Mouse (Mus musculus): Measurements from ENCODE around the gene Glra3. TPM values are rescaled to one million over a fixed set of nuclear protein-coding genes. Genes with fewer than 3 reads are reported as not detected.

Gene Glra3
- polyA plus RNA-seq (2015; fragmentation: Nextera tagmentation; extraction: Ambion mirVana) = not detected in 2 replicates

DNA sequence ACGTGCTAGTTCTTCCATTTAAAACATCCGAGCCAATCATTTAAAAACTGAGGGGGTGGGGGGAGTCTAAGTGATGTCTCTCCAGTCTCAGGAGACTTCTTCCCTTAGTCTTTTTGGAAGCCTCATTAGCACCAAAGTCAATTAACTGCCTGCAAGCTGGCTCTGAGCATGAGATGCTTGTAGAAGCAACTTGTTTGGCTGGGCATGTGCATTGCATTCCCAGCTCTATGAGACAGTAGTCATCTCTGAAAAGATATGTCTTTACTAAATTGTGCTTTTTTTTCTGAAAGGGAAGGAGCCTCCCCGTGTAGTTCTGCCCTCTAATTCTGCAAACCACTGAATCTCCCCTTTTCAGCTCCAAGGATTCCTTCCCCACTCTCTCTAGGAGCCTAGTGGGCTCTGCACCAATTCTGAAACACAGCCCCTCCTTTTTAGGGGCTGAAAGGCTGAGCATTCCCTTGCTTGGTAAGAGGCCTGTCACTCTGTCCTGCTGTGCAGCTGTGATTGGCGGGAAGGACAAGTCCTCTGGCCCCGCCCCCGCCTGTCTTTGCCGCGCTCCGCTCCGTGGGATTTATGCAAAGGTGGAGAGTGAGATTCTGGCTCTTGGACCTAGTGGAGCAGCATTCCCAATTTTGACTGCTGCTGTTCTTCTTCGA is at the start of gene Glra3:
Gene Glra3 (plus strand): TSS at position 591 of the 656 bp plus-strand sequence.
- ATAC-seq = no peak
- Histone ChIP-seq H3K36me3 (ENCODE audit: control insufficient read depth, insufficient read depth, low read length) (no peaks in the 10 kb centered on the region), H3K4me2 (ENCODE audit: low read depth, low read length) (peak within 1 kb of the TSS; percentile 7; the same call in 1 of the 2 replicates), H3K4me1 (ENCODE audit: control insufficient read depth, insufficient read depth, low read length) (no peaks in the 10 kb centered on the region), H3K4me3 (ENCODE audit: low read length) (no peak within 1 kb of the TSS), H3K9me3 (ENCODE audit: control insufficient read depth, low read length) (no peaks in the 10 kb centered on the region), H3K27me3 (replicated peaks; ENCODE audit: control insufficient read depth, insufficient read depth, low read length) (no peaks in the 10 kb centered on the region), H3K9ac (ENCODE audit: low read depth, low read length) (no peak within 1 kb of the TSS), H3K27ac (ENCODE audit: low read length) (no peak within 1 kb of the TSS)
- WGBS = 14% methylated on average over 11 of the region's 11 CpGs

DNA sequence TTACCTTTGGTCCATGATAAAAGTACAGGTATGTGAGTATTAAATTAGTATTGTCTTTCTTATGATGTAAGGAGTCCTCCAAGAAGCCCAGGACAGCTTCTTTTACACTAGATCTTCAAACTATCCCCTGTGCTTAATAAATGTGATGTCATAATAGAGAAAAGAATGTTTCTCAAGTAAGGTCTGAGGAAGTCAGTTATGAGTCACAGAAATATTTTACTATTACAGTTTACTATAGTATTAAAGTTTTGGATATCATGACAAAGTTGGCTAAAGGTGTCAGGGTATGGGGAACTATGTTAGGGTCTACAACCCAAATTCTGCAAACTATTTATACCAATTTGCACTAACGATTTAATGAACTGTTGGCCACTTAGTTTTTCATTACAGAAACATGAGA is 33.4 kb upstream of the Glra3 start, which contains the start of gene Adam29:
Gene Adam29 (minus strand): TSS at position 101 of the 400 bp plus-strand sequence.
- ATAC-seq = no peak
- Histone ChIP-seq H3K4me3 (ENCODE audit: low read length) (no peak within 1 kb of the TSS), H3K9me3 (ENCODE audit: control insufficient read depth, low read length) (no peaks in the 10 kb centered on the region), H3K4me2 (ENCODE audit: low read depth, low read length) (no peak within 1 kb of the TSS), H3K27ac (ENCODE audit: low read length) (no peak within 1 kb of the TSS), H3K36me3 (ENCODE audit: control insufficient read depth, insufficient read depth, low read length) (no peaks in the 10 kb centered on the region), H3K4me1 (ENCODE audit: control insufficient read depth, insufficient read depth, low read length) (no peaks in the 10 kb centered on the region), H3K27me3 (replicated peaks; ENCODE audit: control insufficient read depth, insufficient read depth, low read length) (no peaks in the 10 kb centered on the region), H3K9ac (ENCODE audit: low read depth, low read length) (no peak within 1 kb of the TSS)
- WGBS = 84% methylated on average over 1 of the region's 1 CpGs

DNA sequence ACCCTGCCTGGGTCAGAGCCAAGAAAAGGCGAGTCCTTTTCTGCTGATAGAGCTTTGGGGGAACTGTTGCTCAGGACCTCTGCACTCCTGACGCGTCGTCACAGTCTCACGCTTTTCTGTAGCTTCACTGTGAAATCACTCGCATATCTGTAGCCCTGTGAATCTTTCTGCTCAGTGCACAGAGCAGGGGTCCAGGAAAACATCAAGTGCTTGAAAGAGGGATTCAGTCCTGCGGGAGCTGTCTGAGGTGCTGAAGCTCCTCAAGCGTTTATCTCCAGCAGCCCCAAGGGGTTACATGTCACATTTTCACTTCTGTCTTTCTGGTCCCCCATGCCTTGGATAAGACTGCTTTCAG is 243 bp downstream of the Glra3 start:
- no peaks in the 10 kb centered on the region for H3K9me3 ChIP-seq (ENCODE audit: control insufficient read depth, low read length)
- no peaks in the 10 kb centered on the region for H3K4me1 ChIP-seq (ENCODE audit: control insufficient read depth, insufficient read depth, low read length)
- no peak overlapping the region for H3K9ac ChIP-seq (ENCODE audit: low read depth, low read length)
- H3K36me3 ChIP-seq (ENCODE audit: control insufficient read depth, insufficient read depth, low read length) = no peaks in the 10 kb centered on the region
- no peak overlapping the region for H3K4me3 ChIP-seq (ENCODE audit: low read length)
- peak overlapping the region; percentile 7; the same call in 1 of the 2 replicates for H3K4me2 ChIP-seq (ENCODE audit: low read depth, low read length)
- 0 out of 2 replicates have a peak, but pooled peaks have one; percentile 42 for ATAC-seq
- H3K27ac ChIP-seq (ENCODE audit: low read length) = no peak overlapping the region
- WGBS = 1% methylated on average over 8 of the region's 8 CpGs
- H3K27me3 ChIP-seq (replicated peaks; ENCODE audit: control insufficient read depth, insufficient read depth, low read length) = no peaks in the 10 kb centered on the region

DNA sequence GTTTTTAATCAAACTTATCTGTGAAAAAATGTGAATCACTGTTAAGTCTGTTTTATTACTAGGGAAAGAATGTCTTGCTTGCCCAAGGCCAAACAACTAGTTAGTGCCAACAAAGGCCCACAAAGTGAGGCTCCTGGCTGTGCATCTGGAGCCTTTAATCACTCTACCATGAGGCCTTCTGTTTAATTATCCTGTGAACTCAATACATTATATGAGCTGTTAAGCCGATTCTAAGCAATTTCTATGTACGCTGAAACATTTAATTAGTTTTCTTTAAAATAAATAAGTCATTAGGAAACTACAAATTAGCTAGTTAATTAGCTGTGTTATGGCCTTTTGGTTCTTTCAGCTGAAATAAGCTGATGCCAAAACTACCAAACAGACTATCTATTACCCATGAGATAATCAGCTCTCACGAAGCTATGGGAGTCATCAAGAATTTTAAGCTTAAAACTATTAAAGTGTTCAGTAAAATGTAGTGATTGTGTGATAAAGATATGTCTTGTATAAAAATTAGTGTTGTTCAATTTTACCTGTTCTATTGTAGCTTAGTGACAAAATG is 24.6 kb downstream of the Glra3 start:
- Histone ChIP-seq H3K4me3 (ENCODE audit: low read length) (no peak overlapping the region), H3K9me3 (ENCODE audit: control insufficient read depth, low read length) (no peaks in the 10 kb centered on the region), H3K36me3 (ENCODE audit: control insufficient read depth, insufficient read depth, low read length) (no peaks in the 10 kb centered on the region), H3K4me2 (ENCODE audit: low read depth, low read length) (no peak overlapping the region), H3K27me3 (replicated peaks; ENCODE audit: control insufficient read depth, insufficient read depth, low read length) (no peaks in the 10 kb centered on the region), H3K27ac (ENCODE audit: low read length) (no peak overlapping the region), H3K9ac (ENCODE audit: low read depth, low read length) (no peak overlapping the region), H3K4me1 (ENCODE audit: control insufficient read depth, insufficient read depth, low read length) (no peaks in the 10 kb centered on the region)
- WGBS = 78% methylated on average over 3 of the region's 3 CpGs
- no peak for ATAC-seq

DNA sequence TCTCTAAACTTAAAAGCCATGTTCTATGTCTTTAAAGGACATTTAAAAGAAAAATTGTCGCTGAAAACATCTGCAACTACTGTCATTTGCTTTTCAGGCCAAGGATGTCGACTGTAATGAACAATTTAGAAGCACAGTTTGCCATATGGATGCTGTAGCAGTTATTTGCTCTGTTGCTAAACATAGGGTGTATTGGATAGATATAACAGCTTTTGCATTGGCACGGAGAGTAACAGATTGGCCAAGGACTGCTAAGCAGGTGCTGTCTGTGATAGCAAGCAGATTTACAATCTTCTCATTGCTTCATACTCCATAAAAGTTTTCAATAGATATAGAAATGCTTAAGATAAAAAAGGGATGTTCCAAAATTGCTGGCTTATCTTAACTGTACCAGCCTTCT is 57.6 kb downstream of the Glra3 start:
- 62% methylated on average over 3 of the region's 3 CpGs for WGBS
- ATAC-seq = no peak

DNA sequence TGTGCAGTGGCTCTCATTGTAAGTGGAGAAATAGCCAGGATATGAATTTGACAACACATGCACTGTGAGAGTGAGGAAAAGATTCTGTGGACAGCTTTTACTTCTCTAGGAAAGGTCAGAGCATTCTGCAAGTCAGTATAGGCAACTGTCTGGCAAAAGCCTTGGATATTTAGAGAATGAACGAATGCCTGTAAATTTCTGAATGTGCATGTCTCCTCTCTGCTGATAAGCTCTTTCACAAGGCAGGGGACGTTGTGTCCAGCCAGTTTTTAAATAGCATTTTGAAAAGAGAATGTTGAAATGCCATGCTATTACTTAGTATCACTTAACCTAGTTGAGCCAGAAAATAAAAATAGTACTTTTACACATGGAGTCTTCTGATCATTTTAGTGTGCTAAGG is 114.1 kb downstream of the Glra3 start:
- 65% methylated on average over 2 of the region's 2 CpGs for WGBS
- Histone ChIP-seq H3K4me3 (ENCODE audit: low read length) (no peak overlapping the region), H3K27me3 (replicated peaks; ENCODE audit: control insufficient read depth, insufficient read depth, low read length) (no peaks in the 10 kb centered on the region), H3K9ac (ENCODE audit: low read depth, low read length) (no peak overlapping the region), H3K9me3 (ENCODE audit: control insufficient read depth, low read length) (no peaks in the 10 kb centered on the region), H3K27ac (ENCODE audit: low read length) (no peak overlapping the region), H3K4me2 (ENCODE audit: low read depth, low read length) (no peak overlapping the region), H3K36me3 (ENCODE audit: control insufficient read depth, insufficient read depth, low read length) (no peaks in the 10 kb centered on the region), H3K4me1 (ENCODE audit: control insufficient read depth, insufficient read depth, low read length) (no peaks in the 10 kb centered on the region)
- no peak for ATAC-seq

More for the DNA sequence above, 57.6 kb downstream of the Glra3 start:
- Histone ChIP-seq H3K36me3 (ENCODE audit: control insufficient read depth, insufficient read depth, low read length) (no peaks in the 10 kb centered on the region), H3K4me3 (ENCODE audit: low read length) (no peak overlapping the region), H3K27ac (ENCODE audit: low read length) (no peak overlapping the region), H3K4me1 (ENCODE audit: control insufficient read depth, insufficient read depth, low read length) (no peaks in the 10 kb centered on the region), H3K4me2 (ENCODE audit: low read depth, low read length) (no peak overlapping the region), H3K9ac (ENCODE audit: low read depth, low read length) (no peak overlapping the region), H3K9me3 (ENCODE audit: control insufficient read depth, low read length) (no peaks in the 10 kb centered on the region), H3K27me3 (replicated peaks; ENCODE audit: control insufficient read depth, insufficient read depth, low read length) (no peaks in the 10 kb centered on the region)

DNA sequence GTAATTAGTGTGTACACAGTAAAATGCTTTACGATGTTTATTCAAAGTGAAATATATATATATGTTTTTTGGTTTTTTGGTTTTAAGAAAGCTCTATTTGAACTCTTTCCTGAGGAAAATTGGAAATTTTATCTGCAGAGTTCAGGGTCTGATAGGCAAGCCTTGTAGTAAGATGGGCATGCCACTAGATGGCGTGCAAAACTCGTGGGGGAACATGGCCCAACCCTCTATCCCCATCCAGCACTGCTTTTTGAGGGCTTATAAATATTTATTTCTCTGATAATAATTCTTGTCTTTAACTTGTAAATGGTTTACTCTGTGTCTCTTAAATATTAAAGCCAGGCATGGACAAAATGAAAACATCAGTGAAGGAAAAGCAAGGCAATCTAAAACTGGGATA is 122.8 kb downstream of the Glra3 start:
- 21% methylated on average over 3 of the region's 3 CpGs for WGBS
- H3K27ac ChIP-seq (ENCODE audit: low read length) = no peak overlapping the region
- no peak overlapping the region for H3K4me2 ChIP-seq (ENCODE audit: low read depth, low read length)
- H3K36me3 ChIP-seq (ENCODE audit: control insufficient read depth, insufficient read depth, low read length) = no peaks in the 10 kb centered on the region
- ATAC-seq = peak; percentile 68; the same call in 1 of the 2 replicates
- H3K4me1 ChIP-seq (ENCODE audit: control insufficient read depth, insufficient read depth, low read length) = no peaks in the 10 kb centered on the region
- no peaks in the 10 kb centered on the region for H3K9me3 ChIP-seq (ENCODE audit: control insufficient read depth, low read length)
- H3K9ac ChIP-seq (ENCODE audit: low read depth, low read length) = no peak overlapping the region
- H3K27me3 ChIP-seq (replicated peaks; ENCODE audit: control insufficient read depth, insufficient read depth, low read length) = no peaks in the 10 kb centered on the region
- H3K4me3 ChIP-seq (ENCODE audit: low read length) = no peak overlapping the region

DNA sequence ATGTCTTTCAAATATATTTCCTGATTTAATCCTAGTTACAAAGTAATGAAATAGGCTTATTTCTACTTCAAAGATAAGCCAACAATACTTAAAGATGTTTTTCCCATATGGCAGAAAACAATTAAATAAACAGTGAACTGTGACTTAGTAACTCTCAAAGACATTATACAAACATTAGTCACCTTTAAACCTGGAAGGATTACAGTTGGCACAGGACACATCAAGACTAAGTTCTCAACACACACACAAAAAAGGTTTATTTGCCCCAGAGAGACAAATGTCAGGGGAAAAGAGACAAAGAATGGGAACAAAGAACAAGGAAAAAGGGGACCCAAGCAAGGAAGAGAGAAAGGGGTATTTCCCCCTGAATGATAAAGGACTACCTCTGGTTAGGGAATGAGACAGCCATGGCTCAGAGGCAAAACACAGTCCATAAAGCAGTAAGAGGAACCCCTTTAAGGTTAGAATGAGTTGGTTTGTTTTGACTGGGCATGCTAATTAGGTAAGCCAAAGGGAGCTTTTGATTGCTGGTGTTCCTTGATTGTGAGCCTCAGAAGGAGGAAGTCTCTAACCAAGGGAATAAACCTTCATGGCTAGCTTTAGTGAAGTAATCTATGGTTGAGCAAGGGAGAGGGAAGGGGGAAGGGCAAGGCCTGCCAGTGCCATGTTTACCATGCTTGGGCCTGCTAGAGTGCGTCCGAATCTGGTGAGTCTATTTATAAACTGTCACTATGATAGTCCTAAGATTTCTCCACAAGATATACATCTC is 130.4 kb downstream of the Glra3 start:
- Histone ChIP-seq H3K27ac (ENCODE audit: low read length) (no peak overlapping the region), H3K4me2 (ENCODE audit: low read depth, low read length) (no peak overlapping the region), H3K4me3 (ENCODE audit: low read length) (no peak overlapping the region), H3K36me3 (ENCODE audit: control insufficient read depth, insufficient read depth, low read length) (no peaks in the 10 kb centered on the region), H3K4me1 (ENCODE audit: control insufficient read depth, insufficient read depth, low read length) (no peaks in the 10 kb centered on the region), H3K9ac (ENCODE audit: low read depth, low read length) (no peak overlapping the region), H3K9me3 (ENCODE audit: control insufficient read depth, low read length) (no peaks in the 10 kb centered on the region), H3K27me3 (replicated peaks; ENCODE audit: control insufficient read depth, insufficient read depth, low read length) (no peaks in the 10 kb centered on the region)
- no peak for ATAC-seq
- WGBS = 52% methylated on average over 2 of the region's 2 CpGs

DNA sequence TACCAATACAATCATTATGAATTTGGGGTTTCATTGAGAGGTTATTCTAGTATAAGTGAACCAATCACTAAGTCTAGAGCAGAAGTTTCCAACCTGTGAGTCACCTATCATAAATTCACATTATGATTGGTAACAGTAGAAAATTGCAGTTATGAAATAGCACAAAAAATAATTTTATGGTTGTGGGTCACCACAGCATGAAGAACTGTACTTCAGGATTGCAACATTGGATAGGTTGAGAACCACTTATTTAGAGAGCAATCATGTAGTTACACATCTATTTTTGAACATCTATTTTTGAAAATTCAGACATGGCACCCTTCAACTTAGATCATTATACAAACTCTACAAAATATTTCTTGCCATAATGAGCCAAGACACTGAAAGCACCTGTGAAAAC is 143.4 kb downstream of the Glra3 start:
- ATAC-seq = no peak
- H3K9ac ChIP-seq (ENCODE audit: low read depth, low read length) = no peak overlapping the region
- no peaks in the 10 kb centered on the region for H3K27me3 ChIP-seq (replicated peaks; ENCODE audit: control insufficient read depth, insufficient read depth, low read length)
- no peak overlapping the region for H3K4me2 ChIP-seq (ENCODE audit: low read depth, low read length)
- no peak overlapping the region for H3K4me3 ChIP-seq (ENCODE audit: low read length)
- no peak overlapping the region for H3K27ac ChIP-seq (ENCODE audit: low read length)
- H3K36me3 ChIP-seq (ENCODE audit: control insufficient read depth, insufficient read depth, low read length) = no peaks in the 10 kb centered on the region
- H3K9me3 ChIP-seq (ENCODE audit: control insufficient read depth, low read length) = no peaks in the 10 kb centered on the region
- no peaks in the 10 kb centered on the region for H3K4me1 ChIP-seq (ENCODE audit: control insufficient read depth, insufficient read depth, low read length)
